Mouse (Mus musculus): ENCODE results near the gene Nphs2. TPM values are rescaled to one million over a fixed set of nuclear protein-coding genes. Genes with fewer than 3 reads are reported as not detected.

The Nphs2 gene
- total RNA-seq, 1 experiment, result not detected

DNA sequence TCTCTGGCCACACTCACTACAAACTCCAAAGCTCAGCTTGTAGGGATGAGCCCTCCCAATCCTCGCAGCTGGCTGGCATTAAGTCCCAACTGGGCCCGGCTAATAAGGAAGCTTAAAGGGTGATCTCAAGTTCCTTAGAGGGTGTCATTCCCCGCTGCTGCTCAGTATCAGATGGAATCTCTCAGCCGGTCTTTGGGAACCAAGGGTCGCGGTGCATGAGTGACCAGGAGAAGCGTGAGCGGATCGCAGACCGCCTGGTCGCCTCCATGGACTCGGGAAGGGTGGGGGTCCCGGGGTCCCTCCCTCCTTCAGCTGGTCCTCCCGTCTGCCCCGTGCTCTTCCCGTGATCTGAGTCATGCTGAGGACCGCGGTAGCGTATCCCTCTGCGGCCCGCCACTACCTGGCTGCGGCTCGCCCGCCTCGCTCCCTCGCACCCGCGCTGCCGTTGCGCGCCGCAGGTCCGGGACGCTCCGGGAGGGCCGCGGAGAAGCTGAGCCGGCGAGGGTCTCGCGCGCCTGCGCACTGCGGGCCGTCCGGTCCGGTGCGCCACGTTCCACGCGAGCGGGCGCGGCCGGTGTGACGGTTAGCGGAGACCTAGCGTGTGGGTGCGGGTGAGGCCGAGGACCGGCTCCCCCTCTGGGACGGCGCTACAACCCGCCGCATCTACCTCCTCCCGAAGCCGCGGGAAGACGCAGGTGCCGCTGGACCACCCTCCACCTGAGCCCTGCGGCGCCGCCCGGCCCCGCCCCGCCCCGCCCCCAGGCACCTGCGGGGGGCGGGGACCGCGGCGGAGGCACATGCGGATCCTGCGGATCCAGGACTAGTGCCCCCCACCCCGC is 7.4 kb upstream of the Nphs2 start, which contains the start of gene Tdrd5:
Gene Tdrd5 (minus strand): TSS at position 754 of the 839 bp plus-strand sequence.
- 0 out of 4 replicates have a peak, but pooled peaks cover 0 to 2% of the 10 kb centered on the region in 2 experiments for H3K4me1 ChIP-seq (ENCODE audit: control insufficient read depth in 2 of 2, insufficient read depth in 2 of 2, low read length in 2 of 2, poor library complexity in 1 of 2)
- peak within 1 kb of the TSS; percentile 78 for H3K9ac ChIP-seq (ENCODE audit: insufficient read depth, low read depth, low read length, poor library complexity, severe bottlenecking)
- no peaks in the 10 kb centered on the region for H3K9me3 ChIP-seq (ENCODE audit: control insufficient read depth, insufficient read depth, low read depth, low read length)
- in situ Hi-C loops (cut with MboI; ENCODE audit: low sequenced_read_pairs in 2 of 2, unreplicated experiment in 2 of 2), result no loop called here
- H3K36me3 ChIP-seq (ENCODE audit: control insufficient read depth, insufficient read depth, low read length, poor library complexity, severe bottlenecking), result no peaks in the 10 kb centered on the region
- no peak within 1 kb of the TSS for H3K27ac ChIP-seq (ENCODE audit: insufficient read depth, low read depth, low read length, poor library complexity, severe bottlenecking)
- DNase-seq (ENCODE audit: low read depth, low spot score), result peak; percentile 31
- peak within 1 kb of the TSS; percentile 81 to 84 for H3K4me3 ChIP-seq (ENCODE audit: insufficient read depth in 1 of 2, low read depth in 1 of 2, low read length in 2 of 2, poor library complexity in 1 of 2, severe bottlenecking in 1 of 2)
- no peak for TF ChIP-seq ZNF384 (IDR thresholded peaks at IDR 0.05; ENCODE audit: low read depth, low read length)
- TF ChIP-seq CHD2 (IDR thresholded peaks at IDR 0.05; ENCODE audit: low read depth, low read length), result no peak
- no peak for TF ChIP-seq MAFK (IDR thresholded peaks at IDR 0.05; ENCODE audit: insufficient read depth, low read depth, low read length)
- no peak for TF ChIP-seq HCFC1 (IDR thresholded peaks at IDR 0.05; ENCODE audit: borderline replicate concordance, insufficient read depth, low read length)
- no peak for TF ChIP-seq ZC3H11A (IDR thresholded peaks at IDR 0.05; ENCODE audit: borderline replicate concordance, low read depth, low read length)

DNA sequence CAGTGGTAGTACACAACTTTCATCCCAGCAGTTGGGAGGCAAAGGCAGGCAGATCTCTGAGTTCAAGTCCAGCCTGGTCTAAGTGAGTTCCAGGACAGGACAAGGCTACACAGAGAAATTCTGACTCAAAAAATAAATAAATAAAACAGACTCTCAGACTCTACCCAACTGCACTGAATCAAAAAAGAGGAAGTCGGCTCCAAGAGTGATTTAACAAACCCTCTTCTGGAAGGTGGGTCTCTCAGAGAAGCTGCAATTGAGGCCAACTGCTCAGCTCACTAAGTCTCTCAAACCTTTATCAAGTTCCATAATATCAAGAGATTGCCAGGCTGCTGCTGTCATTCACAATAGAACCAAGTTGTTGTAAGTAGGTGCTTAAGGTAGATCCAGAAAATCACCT is 1.9 kb upstream of the Nphs2 start:
- no peak for DNase-seq (ENCODE audit: low read depth, low spot score)
- Histone ChIP-seq H3K9me3 (ENCODE audit: control insufficient read depth, insufficient read depth, low read depth, low read length) (no peaks in the 10 kb centered on the region), H3K9ac (ENCODE audit: insufficient read depth, low read depth, low read length, poor library complexity, severe bottlenecking) (no peak overlapping the region), H3K27ac (ENCODE audit: insufficient read depth, low read depth, low read length, poor library complexity, severe bottlenecking) (no peak overlapping the region), H3K36me3 (ENCODE audit: control insufficient read depth, insufficient read depth, low read length, poor library complexity, severe bottlenecking) (no peaks in the 10 kb centered on the region), H3K4me1 (ENCODE audit: control insufficient read depth in 2 of 2, insufficient read depth in 2 of 2, low read length in 2 of 2, poor library complexity in 1 of 2) (0 out of 4 replicates have a peak, but pooled peaks cover 0 to 2% of the 10 kb centered on the region in 2 experiments), H3K4me3 (ENCODE audit: insufficient read depth in 1 of 2, low read depth in 1 of 2, low read length in 2 of 2, poor library complexity in 1 of 2, severe bottlenecking in 1 of 2) (no peak overlapping the region)
- in situ Hi-C loops (cut with MboI; ENCODE audit: low sequenced_read_pairs in 2 of 2, unreplicated experiment in 2 of 2), result no loop called here
- TF ChIP-seq HCFC1 (IDR thresholded peaks at IDR 0.05; ENCODE audit: borderline replicate concordance, insufficient read depth, low read length), result no peak
- TF ChIP-seq MAFK (IDR thresholded peaks at IDR 0.05; ENCODE audit: insufficient read depth, low read depth, low read length), result no peak
- no peak for TF ChIP-seq ZNF384 (IDR thresholded peaks at IDR 0.05; ENCODE audit: low read depth, low read length)
- TF ChIP-seq ZC3H11A (IDR thresholded peaks at IDR 0.05; ENCODE audit: borderline replicate concordance, low read depth, low read length), result no peak
- TF ChIP-seq CHD2 (IDR thresholded peaks at IDR 0.05; ENCODE audit: low read depth, low read length), result no peak

GRCm38 (mm10) chr1:156323126-156323525 is 12.6 kb downstream of the Nphs2 start:
- Histone ChIP-seq H3K36me3 (ENCODE audit: control insufficient read depth, insufficient read depth, low read length, poor library complexity, severe bottlenecking) (no peaks in the 10 kb centered on the region), H3K27ac (ENCODE audit: insufficient read depth, low read depth, low read length, poor library complexity, severe bottlenecking) (no peak overlapping the region), H3K4me1 (ENCODE audit: control insufficient read depth in 2 of 2, insufficient read depth in 2 of 2, low read length in 2 of 2, poor library complexity in 1 of 2) (no peaks in the 10 kb centered on the region), H3K9me3 (ENCODE audit: control insufficient read depth, insufficient read depth, low read depth, low read length) (no peaks in the 10 kb centered on the region), H3K9ac (ENCODE audit: insufficient read depth, low read depth, low read length, poor library complexity, severe bottlenecking) (no peak overlapping the region), H3K4me3 (ENCODE audit: insufficient read depth in 1 of 2, low read depth in 1 of 2, low read length in 2 of 2, poor library complexity in 1 of 2, severe bottlenecking in 1 of 2) (no peak overlapping the region)
- no peak for DNase-seq (ENCODE audit: low read depth, low spot score)
- in situ Hi-C loops (cut with MboI; ENCODE audit: low sequenced_read_pairs in 2 of 2, unreplicated experiment in 2 of 2), result no loop called here
- no peak for TF ChIP-seq ZC3H11A (IDR thresholded peaks at IDR 0.05; ENCODE audit: borderline replicate concordance, low read depth, low read length)
- TF ChIP-seq MAFK (IDR thresholded peaks at IDR 0.05; ENCODE audit: insufficient read depth, low read depth, low read length), result no peak
- TF ChIP-seq HCFC1 (IDR thresholded peaks at IDR 0.05; ENCODE audit: borderline replicate concordance, insufficient read depth, low read length), result no peak
- TF ChIP-seq ZNF384 (IDR thresholded peaks at IDR 0.05; ENCODE audit: low read depth, low read length), result no peak
- TF ChIP-seq CHD2 (IDR thresholded peaks at IDR 0.05; ENCODE audit: low read depth, low read length), result no peak

DNA sequence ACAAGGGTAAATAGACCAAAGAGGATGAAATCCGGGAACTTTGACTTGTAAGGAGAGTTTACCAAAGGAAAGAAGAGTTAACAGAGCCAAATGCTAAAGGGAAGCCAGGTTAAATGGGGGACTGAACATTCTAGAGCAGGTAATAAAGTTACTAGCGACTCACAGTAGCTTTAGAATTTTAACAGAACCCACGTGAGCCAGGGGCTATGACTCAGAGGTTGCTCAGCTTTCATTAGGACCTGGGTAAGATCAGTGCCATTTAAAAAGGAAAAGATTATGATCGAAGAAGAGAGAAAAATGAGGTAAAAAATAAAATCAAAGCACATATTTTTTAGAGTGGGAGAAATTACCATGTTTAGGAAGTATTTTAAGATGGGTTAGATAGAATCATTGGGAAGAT is 30.3 kb downstream of the Nphs2 start:
- TF ChIP-seq MAFK (IDR thresholded peaks at IDR 0.05; ENCODE audit: insufficient read depth, low read depth, low read length) (no peak), CHD2 (IDR thresholded peaks at IDR 0.05; ENCODE audit: low read depth, low read length) (no peak), ZNF384 (IDR thresholded peaks at IDR 0.05; ENCODE audit: low read depth, low read length) (no peak), ZC3H11A (IDR thresholded peaks at IDR 0.05; ENCODE audit: borderline replicate concordance, low read depth, low read length) (no peak), HCFC1 (IDR thresholded peaks at IDR 0.05; ENCODE audit: borderline replicate concordance, insufficient read depth, low read length) (no peak)
- Histone ChIP-seq H3K9ac (ENCODE audit: insufficient read depth, low read depth, low read length, poor library complexity, severe bottlenecking) (no peak overlapping the region), H3K36me3 (ENCODE audit: control insufficient read depth, insufficient read depth, low read length, poor library complexity, severe bottlenecking) (no peaks in the 10 kb centered on the region), H3K4me1 (ENCODE audit: control insufficient read depth in 2 of 2, insufficient read depth in 2 of 2, low read length in 2 of 2, poor library complexity in 1 of 2) (no peaks in the 10 kb centered on the region), H3K27ac (ENCODE audit: insufficient read depth, low read depth, low read length, poor library complexity, severe bottlenecking) (no peak overlapping the region), H3K4me3 (ENCODE audit: insufficient read depth in 1 of 2, low read depth in 1 of 2, low read length in 2 of 2, poor library complexity in 1 of 2, severe bottlenecking in 1 of 2) (no peak overlapping the region), H3K9me3 (ENCODE audit: control insufficient read depth, insufficient read depth, low read depth, low read length) (no peaks in the 10 kb centered on the region)
- DNase-seq (ENCODE audit: low read depth, low spot score), result no peak
- in situ Hi-C loops (cut with MboI; ENCODE audit: low sequenced_read_pairs in 2 of 2, unreplicated experiment in 2 of 2), result no loop called here

Data from ES-E14 (cell line).